Mouse (Mus musculus): ENCODE data around the gene Chst8. TPM values are rescaled to one million over a fixed set of nuclear protein-coding genes. Genes with fewer than 3 reads are reported as not detected.

The Chst8 gene
- polyA plus RNA-seq, 1 experiment from 2014 or later: 15.9 TPM

DNA sequence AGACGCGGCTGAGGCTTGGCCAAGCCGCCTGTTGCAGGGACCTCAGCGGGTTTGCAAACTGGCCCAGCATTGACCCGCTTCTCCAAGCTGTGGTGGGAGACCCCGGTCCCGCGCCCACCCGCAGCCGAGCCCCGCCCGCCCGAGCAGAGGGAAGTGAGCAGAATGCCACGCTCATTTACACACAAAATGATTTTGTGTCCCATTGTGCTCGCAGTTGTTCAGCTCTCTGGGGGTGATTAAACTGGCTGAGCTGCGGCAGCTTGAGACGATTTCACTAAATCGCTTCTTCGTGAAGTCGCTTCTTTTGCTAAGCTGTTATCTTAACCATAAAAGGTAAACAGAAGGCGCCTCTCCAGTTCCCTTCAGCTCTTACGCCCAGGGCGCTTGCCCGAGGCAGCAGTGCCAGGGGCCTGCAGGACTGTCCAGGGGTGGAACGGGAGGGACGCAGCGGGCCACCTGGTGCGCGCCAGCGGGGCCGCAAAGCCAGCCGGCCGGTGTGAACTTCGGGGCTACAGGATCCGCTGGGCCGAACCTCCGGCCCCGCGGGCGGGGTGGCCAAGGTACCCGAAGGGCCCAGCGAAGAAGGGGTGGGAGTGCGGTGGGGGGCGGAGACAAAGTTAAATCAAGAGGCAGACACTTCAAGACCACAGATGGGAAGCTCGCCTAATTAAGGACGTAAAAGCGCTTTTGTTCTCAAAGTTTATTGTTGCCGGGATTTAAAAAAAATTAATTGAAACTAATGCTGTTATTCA, 159.6 kb downstream of the Chst8 start:
- peak overlapping the region; percentile 75 for H3K4me2 ChIP-seq
- peak overlapping the region; percentile 88 for H3K9ac ChIP-seq
- H3K27me3 ChIP-seq: no peaks in the 10 kb centered on the region
- peak overlapping the region; percentile 81 for H3K4me3 ChIP-seq (replicated peaks)
- peak overlapping the region; percentile 99 for H3K27ac ChIP-seq
- peaks cover 50% of the 10 kb centered on the region for H3K4me1 ChIP-seq
- no peak for ATAC-seq (ENCODE audit: low FRiP score)
- peaks cover 29% of the 10 kb centered on the region for H3K36me3 ChIP-seq (replicated peaks)
- WGBS: under 1% methylated on average over 48 of the region's 48 CpGs
- no peaks in the 10 kb centered on the region for H3K9me3 ChIP-seq

DNA sequence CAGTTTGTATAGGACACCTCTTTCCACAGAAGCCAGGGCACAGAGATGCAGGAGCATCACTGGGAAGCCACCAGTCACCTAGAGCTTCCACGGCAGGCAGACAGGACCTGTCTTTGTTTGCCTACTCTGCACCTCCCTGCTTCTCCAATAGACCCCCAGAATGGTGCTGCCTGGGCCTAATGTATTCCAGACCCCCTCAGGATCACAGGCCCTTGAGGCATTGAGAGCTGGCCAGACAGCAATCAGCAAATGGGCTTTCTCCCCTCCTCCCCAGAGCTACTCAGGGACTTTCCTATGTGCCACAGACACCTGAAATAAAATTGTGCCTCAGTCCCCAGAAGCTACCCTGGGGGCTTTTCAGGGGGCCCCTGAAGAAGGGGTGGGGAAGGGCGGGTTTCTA, 161.1 kb downstream of the Chst8 start:
- Histone ChIP-seq H3K27ac (peak overlapping the region; percentile 71), H3K9me3 (no peaks in the 10 kb centered on the region), H3K27me3 (no peaks in the 10 kb centered on the region), H3K36me3 (replicated peaks) (peaks cover 45% of the 10 kb centered on the region), H3K4me3 (replicated peaks) (peak overlapping the region; percentile 81), H3K4me2 (peak overlapping the region; percentile 75), H3K4me1 (peaks cover 59% of the 10 kb centered on the region), H3K9ac (peak overlapping the region; percentile 88; the same call in 1 of the 2 replicates)
- ATAC-seq (ENCODE audit: low FRiP score): no peak
- WGBS: 39% methylated on average over 2 of the region's 2 CpGs

DNA sequence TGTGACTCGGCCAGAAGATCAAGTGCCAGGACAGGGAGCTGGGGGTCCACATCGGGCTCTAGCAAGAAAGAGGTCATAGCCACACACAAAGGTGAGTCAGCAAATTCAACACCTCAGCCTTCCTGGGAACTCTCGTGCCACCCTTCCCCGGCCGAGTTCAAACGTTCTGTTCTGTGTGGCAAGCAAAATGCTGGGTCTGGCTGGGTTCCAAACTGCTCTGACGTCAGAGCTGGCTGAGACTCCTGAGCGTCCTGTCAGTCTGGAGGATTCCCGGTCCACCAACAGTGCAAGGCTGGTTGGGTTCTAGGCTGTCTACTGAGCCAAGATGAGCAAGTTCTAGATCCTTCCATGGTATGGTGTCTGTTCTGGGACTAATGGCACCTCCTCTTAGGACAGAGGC, 165.5 kb downstream of the Chst8 start:
- peaks cover 52% of the 10 kb centered on the region for H3K4me1 ChIP-seq
- peaks cover 86% of the 10 kb centered on the region for H3K36me3 ChIP-seq (replicated peaks)
- H3K4me3 ChIP-seq (replicated peaks): no peak overlapping the region
- no peak overlapping the region for H3K27ac ChIP-seq
- no peak overlapping the region for H3K9ac ChIP-seq
- H3K9me3 ChIP-seq: no peaks in the 10 kb centered on the region
- WGBS: 78% methylated on average over 9 of the region's 9 CpGs
- no peak for ATAC-seq (ENCODE audit: low FRiP score)
- H3K27me3 ChIP-seq: no peaks in the 10 kb centered on the region
- no peak overlapping the region for H3K4me2 ChIP-seq

DNA sequence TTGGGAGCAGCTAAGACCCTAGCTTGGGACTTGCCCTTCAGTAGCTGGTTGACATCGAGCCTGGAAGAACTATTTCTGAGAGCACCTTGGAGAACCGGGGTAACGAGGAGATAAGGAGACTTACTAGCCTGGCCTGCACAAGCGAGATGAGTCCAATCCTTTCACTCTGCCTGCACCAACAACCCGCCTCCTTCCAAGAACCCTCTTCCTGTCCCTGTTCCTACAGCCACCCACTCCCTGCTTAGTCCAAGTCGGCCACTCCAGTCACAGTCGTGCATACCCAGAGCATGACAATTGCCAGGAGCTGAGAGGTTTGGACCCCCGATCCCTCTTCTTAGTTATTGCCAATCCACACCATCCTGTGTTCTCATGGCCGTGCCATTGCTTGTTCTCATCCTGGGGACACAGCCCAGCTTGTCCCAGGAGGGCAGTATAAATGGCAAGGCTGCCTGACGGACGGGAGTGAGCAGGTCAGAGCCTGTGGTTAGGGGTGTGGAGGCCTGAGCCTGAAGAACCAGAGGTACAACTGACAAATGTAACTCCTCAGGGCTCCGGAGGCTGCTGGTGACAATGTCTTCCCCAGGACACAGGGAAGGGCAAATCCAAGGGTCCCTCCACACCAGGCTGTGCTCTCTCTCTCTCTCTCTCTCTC, 166.2 kb downstream of the Chst8 start:
- ATAC-seq (ENCODE audit: low FRiP score): no peak
- peaks cover 44% of the 10 kb centered on the region for H3K4me1 ChIP-seq
- WGBS: 91% methylated on average over 12 of the region's 12 CpGs
- no peaks in the 10 kb centered on the region for H3K27me3 ChIP-seq
- no peak overlapping the region for H3K4me3 ChIP-seq (replicated peaks)
- H3K27ac ChIP-seq: no peak overlapping the region
- no peak overlapping the region for H3K9ac ChIP-seq
- peaks cover 92% of the 10 kb centered on the region for H3K36me3 ChIP-seq (replicated peaks)
- H3K4me2 ChIP-seq: no peak overlapping the region
- no peaks in the 10 kb centered on the region for H3K9me3 ChIP-seq

DNA sequence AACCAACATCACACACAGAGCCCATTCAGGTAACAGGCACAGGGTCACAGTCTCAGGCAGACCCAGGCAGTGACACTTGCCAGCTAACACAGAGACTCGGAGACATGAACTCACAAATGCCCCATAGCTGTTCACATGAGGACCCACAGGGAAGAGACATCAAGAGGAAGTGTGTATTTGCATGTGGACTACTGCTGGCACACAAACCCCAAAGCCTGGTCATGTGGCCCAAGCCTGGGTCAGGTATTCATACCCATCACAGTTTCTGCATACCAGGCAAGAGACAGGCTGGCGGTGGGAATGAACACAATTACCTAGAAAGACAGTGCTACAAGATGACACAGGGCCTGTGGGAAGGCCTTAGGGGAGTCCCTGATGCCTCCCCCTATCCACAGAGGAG, 166.9 kb downstream of the Chst8 start:
- Histone ChIP-seq H3K27ac (no peak overlapping the region), H3K9ac (no peak overlapping the region), H3K4me2 (no peak overlapping the region), H3K4me3 (replicated peaks) (no peak overlapping the region), H3K36me3 (replicated peaks) (peaks cover 97% of the 10 kb centered on the region), H3K9me3 (no peaks in the 10 kb centered on the region), H3K4me1 (peaks cover 38% of the 10 kb centered on the region), H3K27me3 (no peaks in the 10 kb centered on the region)
- WGBS: 95% methylated on average over 2 of the region's 2 CpGs
- no peak for ATAC-seq (ENCODE audit: low FRiP score)

DNA sequence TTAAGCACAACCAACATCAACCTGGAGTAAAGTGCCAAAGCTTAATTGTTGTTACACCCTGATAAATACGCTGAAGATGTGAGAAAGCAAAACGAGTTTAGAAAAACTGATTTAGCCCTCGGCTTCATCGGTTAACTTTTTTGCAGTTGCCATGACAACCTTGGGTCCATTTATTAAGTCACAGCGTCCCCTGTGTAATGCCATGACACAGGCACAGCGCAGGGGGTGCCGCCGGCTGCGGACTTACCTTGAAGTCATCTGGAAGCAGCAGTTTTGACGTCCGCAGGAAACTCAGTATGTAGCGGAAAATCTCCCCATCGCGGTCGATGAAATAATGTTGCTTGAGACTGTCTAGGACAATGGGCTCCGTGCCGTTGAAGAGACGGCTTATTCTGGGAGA, 167.9 kb downstream of the Chst8 start:
- H3K4me2 ChIP-seq: no peak overlapping the region
- ATAC-seq (ENCODE audit: low FRiP score): no peak
- H3K36me3 ChIP-seq (replicated peaks): peaks cover 97% of the 10 kb centered on the region
- no peak overlapping the region for H3K27ac ChIP-seq
- peaks cover 31% of the 10 kb centered on the region for H3K4me1 ChIP-seq
- no peak overlapping the region for H3K4me3 ChIP-seq (replicated peaks)
- no peak overlapping the region for H3K9ac ChIP-seq
- no peaks in the 10 kb centered on the region for H3K27me3 ChIP-seq
- no peaks in the 10 kb centered on the region for H3K9me3 ChIP-seq
- WGBS: 83% methylated on average over 18 of the region's 18 CpGs

DNA sequence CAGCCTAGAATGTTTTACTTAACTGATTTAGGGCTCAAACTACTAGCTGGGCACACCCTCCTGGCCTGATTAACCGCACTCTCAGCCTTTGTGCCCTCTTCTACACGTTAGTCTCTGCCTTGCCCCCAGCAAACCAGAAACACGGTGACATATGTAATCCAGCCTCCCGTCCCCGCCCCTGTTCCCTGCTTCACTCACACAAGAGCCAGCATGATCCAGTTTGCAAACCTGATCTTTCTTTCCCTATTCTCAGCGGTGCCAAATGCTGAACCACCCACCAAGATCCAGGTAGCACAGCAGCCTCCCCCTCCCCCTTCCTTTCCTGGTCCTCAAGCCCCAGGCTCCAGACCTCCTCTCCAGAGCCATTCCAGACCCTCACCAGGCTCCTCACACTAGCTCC, 169.2 kb downstream of the Chst8 start:
- Histone ChIP-seq H3K9ac (no peak overlapping the region), H3K27ac (0 out of 2 replicates have a peak overlapping the region, but pooled peaks have one; percentile 1)

DNA sequence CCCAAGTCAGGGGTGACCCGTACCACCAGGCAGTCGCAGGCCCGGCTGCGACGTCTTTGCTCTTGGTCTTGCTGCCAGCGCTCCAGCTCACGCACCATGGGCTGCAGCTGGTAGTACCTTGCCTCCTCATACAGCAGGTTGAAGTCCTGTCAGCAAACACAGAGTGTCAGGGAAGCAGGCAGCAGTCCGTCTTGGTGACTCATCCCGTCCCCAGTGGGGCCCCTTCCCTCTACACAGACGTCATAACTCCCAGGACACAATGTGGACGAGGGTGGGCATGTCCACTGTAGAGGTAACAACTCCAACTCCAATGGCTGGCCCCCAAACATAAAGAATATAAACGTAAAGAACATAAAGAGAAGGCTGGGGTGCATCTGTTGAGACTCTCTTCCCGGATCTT, 170.5 kb downstream of the Chst8 start:
- Histone ChIP-seq H3K36me3 (replicated peaks) (peaks cover 86% of the 10 kb centered on the region), H3K9me3 (no peaks in the 10 kb centered on the region), H3K9ac (no peak overlapping the region), H3K4me1 (peaks cover 10% of the 10 kb centered on the region; the same call in 1 of the 2 replicates), H3K4me2 (no peak overlapping the region), H3K4me3 (replicated peaks) (no peak overlapping the region), H3K27ac (no peak overlapping the region), H3K27me3 (no peaks in the 10 kb centered on the region)
- WGBS: 91% methylated on average over 13 of the region's 13 CpGs
- no peak for ATAC-seq (ENCODE audit: low FRiP score)

More for the DNA sequence above, 169.2 kb downstream of the Chst8 start:
- Histone ChIP-seq H3K9me3 (no peaks in the 10 kb centered on the region), H3K36me3 (replicated peaks) (peaks cover 97% of the 10 kb centered on the region), H3K4me1 (peaks cover 21% of the 10 kb centered on the region), H3K27me3 (no peaks in the 10 kb centered on the region), H3K4me3 (replicated peaks) (no peak overlapping the region), H3K4me2 (no peak overlapping the region)
- 75% methylated on average over 6 of the region's 6 CpGs for WGBS
- no peak for ATAC-seq (ENCODE audit: low FRiP score)

DNA sequence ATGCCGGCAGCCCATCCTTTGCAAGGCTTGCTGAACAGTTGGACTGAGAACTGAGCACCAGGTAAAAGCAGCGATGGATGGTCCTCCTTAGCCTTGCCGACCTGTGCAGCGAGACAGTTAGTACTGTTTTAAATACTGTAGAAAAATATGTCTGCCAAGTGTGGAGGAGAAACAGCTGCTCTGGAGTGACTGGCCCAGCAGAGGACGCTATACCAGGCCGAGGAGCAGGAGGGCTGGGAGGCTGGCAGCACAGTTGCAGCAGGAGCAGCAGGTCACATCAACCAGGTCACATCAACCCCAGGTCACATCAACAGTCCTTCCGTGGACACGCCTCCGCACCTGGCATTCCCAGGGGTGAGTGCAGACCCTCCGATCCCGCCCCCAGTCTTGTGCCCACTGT, 172.7 kb downstream of the Chst8 start:
- H3K27me3 ChIP-seq: no peaks in the 10 kb centered on the region
- H3K9ac ChIP-seq: no peak overlapping the region
- ATAC-seq (ENCODE audit: low FRiP score): no peak
- peaks cover 2% of the 10 kb centered on the region; the same call in 1 of the 2 replicates for H3K4me1 ChIP-seq
- peaks cover 66% of the 10 kb centered on the region for H3K36me3 ChIP-seq (replicated peaks)
- no peak overlapping the region for H3K4me3 ChIP-seq (replicated peaks)
- H3K27ac ChIP-seq: no peak overlapping the region
- H3K9me3 ChIP-seq: no peaks in the 10 kb centered on the region
- no peak overlapping the region for H3K4me2 ChIP-seq
- 91% methylated on average over 11 of the region's 11 CpGs for WGBS

DNA sequence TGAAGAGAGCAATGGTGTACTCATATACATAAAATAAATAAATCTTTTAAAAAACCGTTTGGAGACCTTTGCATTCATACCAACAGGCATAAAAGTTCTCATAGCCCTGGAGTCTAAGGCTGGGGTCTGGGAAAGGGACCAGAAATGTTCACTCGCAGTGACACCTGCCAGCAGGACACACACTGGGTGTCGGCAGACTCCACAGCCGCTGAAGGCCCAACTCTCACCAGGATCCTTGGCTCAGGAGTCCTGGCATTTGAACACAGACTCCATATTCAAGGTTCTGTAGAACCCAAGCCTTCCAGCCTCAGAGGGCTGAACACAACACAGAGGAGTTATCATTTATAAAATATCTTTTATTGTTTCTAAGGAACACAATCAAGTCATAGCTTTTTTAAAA, 175.8 kb downstream of the Chst8 start:
- WGBS: 83% methylated on average over 4 of the region's 4 CpGs
- H3K9me3 ChIP-seq: no peaks in the 10 kb centered on the region
- H3K4me2 ChIP-seq: no peak overlapping the region
- ATAC-seq (ENCODE audit: low FRiP score): no peak
- H3K36me3 ChIP-seq (replicated peaks): peaks cover 35% of the 10 kb centered on the region
- H3K27me3 ChIP-seq: no peaks in the 10 kb centered on the region
- H3K4me1 ChIP-seq: no peaks in the 10 kb centered on the region
- H3K4me3 ChIP-seq (replicated peaks): no peak overlapping the region
- no peak overlapping the region for H3K9ac ChIP-seq
- H3K27ac ChIP-seq: no peak overlapping the region

DNA sequence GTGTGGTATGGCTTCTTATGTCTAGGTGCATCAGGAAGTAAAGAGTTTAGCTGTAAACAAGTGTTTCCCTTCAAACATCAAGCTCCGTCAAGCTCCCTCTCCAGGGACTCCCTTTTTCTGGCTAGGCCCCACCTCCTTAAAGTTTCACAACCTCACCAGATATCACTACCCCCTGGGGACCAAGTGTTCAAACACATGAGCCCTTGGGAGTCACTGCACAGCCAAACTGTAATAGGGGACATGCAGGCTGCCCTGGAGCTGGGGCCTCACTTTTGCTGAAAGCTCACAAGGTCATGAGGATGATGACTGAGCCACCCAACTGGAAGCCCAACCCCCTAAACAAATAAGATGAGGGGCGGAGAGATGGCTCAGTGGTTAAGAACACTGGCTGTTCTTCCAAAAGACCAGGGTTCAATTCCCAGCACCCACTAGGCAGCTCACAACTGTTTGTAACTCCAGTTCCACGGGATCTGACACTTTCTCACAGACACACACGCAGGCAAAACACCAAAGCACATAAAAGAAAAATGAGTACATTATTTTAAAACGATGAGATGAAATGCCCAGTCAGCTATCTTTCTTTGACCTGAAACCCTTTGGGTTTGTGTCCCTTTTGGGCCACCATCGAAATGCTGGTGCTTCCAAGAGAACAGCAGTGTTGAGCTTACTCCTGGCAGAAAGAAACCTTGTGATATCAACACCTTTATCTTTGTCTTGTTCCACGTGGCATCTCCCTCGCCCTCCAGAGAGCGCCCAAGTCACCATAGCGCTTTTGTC, 179.4 kb downstream of the Chst8 start:
- H3K4me2 ChIP-seq: no peak overlapping the region
- no peak overlapping the region for H3K27ac ChIP-seq
- H3K4me1 ChIP-seq: peaks cover 16% of the 10 kb centered on the region
- no peak for ATAC-seq (ENCODE audit: low FRiP score)
- no peak overlapping the region for H3K4me3 ChIP-seq (replicated peaks)
- no peak overlapping the region for H3K9ac ChIP-seq
- H3K9me3 ChIP-seq: no peaks in the 10 kb centered on the region
- WGBS: 85% methylated on average over 10 of the region's 10 CpGs
- H3K27me3 ChIP-seq: no peaks in the 10 kb centered on the region
- H3K36me3 ChIP-seq (replicated peaks): peaks cover under 1% of the 10 kb centered on the region; the same call in 1 of the 2 replicates
